Mouse (Mus musculus) CD8-positive naive resting alpha-beta T cell, adult 2 months (primary cell): Measurements from ENCODE around the gene Insl6.

Source experiments
- DNase-seq, 2 experiments: peaks; one replicate each; pipeline ENCODE4 v3.0.0; 2022; ENCODE audit warnings: low read depth in 2 of 2, low spot score in 2 of 2

The Insl6 gene

DNA sequence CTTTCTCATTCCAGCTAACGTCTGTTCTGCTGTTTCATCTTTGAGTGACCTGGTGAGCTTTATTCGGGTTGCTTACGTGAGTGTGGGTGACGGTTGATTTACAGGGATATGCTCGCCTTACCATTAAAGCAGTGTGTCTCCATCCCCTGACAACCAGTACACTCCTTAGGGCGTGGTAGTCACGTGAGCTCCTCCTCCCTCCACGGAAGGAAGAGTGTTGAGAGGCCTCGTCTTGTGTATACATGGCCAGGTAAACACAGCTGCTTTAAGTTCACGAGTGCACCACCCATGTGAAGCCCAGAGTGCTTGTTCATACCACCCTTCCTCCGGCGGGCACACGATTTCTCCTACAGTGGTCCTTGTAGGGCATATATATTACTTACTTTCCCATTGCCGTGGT lies 33.6 kb downstream of the Insl6 start:
- DNase-seq: no peak

DNA sequence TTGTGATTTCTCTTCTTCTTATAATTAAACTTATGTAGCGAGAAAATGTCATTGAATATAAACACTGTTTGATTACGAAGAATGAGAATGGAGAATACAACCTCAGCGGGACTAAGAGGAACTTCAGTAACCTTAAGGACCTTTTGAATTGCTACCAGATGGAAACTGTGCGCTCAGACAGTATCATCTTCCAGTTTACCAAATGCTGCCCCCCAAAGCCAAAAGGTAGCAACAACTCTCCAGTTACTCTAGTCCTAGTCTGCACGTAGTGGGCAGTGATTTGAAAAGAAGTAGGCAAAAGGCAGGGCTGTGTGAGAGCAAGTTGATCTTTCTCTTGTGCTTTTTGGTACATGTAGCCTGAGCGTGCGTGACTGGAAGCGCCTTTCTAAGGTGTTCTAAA lies 37.3 kb downstream of the Insl6 start:
- DNase-seq: no peak

DNA sequence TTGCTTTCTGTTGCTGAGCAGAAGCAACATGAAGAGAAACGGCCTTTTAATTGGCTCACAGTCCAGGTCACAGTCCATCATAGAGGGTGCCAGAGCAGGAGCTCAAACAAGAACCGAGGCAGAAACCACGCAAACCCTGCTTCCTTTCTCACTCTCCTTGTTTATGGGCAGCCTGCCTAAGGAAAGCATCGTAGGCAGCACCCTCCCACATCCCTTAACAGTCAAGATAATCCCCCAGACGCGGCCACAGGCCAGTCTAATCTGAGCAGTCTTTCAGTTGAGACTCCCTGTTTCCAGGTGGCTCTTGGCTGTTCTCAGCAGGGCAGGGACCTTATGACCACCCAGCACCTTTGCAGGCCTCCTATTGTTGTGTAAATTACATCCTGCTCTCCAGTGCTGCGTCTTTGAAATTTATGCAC lies 39.7 kb downstream of the Insl6 start:
- DNase-seq: no peak

DNA sequence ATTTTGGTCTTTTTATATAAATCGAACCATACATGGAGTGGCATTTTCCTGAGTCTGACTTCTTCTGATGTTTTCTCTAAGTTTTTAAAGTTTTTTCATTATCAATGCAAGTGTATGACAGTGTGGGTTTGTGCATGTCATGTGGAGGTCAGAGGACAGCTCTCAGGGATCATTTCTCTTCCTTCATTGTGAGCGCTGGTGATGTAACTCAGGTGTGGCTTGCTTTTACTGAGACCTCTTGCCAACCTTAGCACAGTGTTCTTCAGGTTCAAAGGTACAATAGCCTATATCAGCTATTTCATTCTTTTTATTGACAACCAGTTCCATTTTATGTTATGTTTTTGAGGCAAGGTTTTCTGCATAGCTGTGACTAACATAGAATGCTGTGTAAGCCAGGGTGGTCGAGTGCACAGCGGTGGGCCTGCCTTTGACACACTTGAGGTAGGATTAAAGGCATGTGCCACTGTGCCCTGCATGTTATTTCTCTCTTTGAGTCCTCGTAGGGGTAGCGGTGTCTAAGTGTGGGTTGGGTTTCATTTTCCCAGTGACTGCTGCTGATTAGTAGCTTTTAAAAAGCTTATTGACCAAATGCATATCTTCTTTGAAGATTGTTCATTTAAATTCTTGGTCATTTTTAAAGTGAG lies 46.1 kb downstream of the Insl6 start:
- no peak for DNase-seq

DNA sequence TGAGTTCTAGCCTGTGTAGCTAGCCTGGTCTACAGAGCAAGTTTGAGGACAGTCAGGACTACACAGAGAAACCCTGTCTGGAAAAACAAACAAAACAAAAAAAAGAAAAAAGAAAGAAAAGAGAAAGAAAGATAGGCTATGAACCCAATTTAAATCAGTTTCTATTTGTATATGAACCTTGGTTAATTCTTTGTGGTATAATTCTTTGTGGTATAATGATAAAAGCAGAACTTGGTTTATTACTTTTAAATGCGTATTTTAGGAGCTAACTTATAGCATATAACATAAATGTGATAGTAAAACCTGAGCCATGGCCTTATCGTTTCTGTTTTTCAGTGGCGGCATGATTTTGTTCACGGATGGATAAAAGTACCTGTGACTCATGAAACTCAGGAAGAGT lies 48.7 kb downstream of the Insl6 start:
- DNase-seq: no peak

DNA sequence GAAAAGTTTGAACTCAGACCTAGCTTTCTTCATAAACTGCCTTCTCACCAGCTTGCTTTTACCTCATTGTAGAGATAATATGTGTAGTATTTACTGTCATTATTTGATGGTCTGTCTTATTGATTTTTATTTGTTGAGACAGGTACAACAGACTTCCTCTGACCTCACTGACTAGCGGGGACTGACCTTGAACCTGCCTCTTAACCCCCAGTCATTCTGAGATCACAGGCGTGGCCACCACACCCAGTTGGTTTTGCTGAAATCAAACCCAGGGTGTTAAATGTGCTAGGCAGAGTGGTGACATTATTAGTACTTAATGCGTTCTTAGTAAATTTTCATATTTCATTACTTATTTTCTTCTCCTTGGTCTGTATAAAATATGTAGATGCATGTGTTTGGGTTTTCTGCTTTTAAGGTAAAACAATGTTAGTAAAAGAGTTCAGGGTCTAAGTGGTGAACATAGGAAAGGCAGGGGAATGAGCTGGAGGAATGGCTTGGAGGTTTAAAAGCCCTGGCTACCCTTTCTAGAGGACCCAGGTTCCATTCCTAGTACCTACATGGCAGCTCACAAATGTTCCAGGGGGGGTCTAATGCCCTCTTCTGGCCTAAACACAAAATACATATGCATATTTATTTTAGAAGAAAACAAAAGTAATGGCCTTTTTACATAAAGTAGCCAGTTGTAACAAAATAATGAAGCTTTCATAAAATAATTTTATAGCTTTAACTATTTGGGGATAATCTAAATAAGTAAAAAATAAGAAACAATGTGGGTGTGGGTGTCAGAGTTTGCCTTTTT lies 52.9 kb downstream of the Insl6 start:
- DNase-seq: no peak
